Mouse (Mus musculus) megakaryocyte, embryonic 14.5 days (primary cell): Measurements from ENCODE around the gene Dnajb11. TPM values are rescaled to one million over a fixed set of nuclear protein-coding genes. Genes with fewer than 3 reads are reported as not detected.

Experiments
- H3K27me3 ChIP-seq: replicated peaks from 2 replicates; pipeline ENCODE3; 2012; ENCODE audit warnings: inconsistent platforms
- H3K36me3 ChIP-seq: replicated peaks from 2 replicates; pipeline ENCODE3; 2012; ENCODE audit warnings: low read length, inconsistent platforms, mixed read lengths
- H3K4me1 ChIP-seq: 2 replicates; pipeline ENCODE4 v1.6.1; 2012; ENCODE audit warnings: inconsistent platforms
- H3K4me3 ChIP-seq: replicated peaks from 2 replicates; pipeline ENCODE3; 2012; ENCODE audit warnings: moderate library complexity, mild to moderate bottlenecking, inconsistent platforms
- H3K9me3 ChIP-seq: 2 replicates; pipeline ENCODE4 v1.6.1; 2012; ENCODE audit warnings: inconsistent platforms
- FLI1 ChIP-seq: IDR thresholded peaks from 2 replicates; pipeline ENCODE4 v1.6.1; 2012; ENCODE audit warnings: low read length, inconsistent platforms, mixed read lengths
- GATA1 ChIP-seq: IDR thresholded peaks from 3 replicates; pipeline ENCODE4 v1.6.1; 2012; ENCODE audit warnings: mixed read lengths, low read length, inconsistent platforms, borderline replicate concordance
- polyA plus RNA-seq: library from polyadenylated mRNA; stranded (reverse); fragments of >175 nt; gene quantifications from 2 replicates; pipeline ENCODE4 v1.2.3, GENCODE M21; 2012; ENCODE audit warnings: low replicate concordance; ENCODE audit not compliant: insufficient read depth

Dnajb11 gene
- polyA plus RNA-seq = 17.7 and 65.6 TPM in 2 replicates

GRCm38 (mm10) chr16:22857431-22858113 lies at the start of gene Dnajb11, which contains the start of gene Tbccd1:
Dnajb11 (plus strand) TSS chr16:22857845.
Tbccd1 (minus strand) TSS chr16:22857669.
- TF ChIP-seq GATA1 (no peak), FLI1 (peak; percentile 39; the same call in 1 of the 2 replicates)
- peaks cover 36% of the 10 kb centered on the region for H3K4me1 ChIP-seq
- H3K9me3 ChIP-seq = no peaks in the 10 kb centered on the region
- H3K36me3 ChIP-seq = peaks cover 51% of the 10 kb centered on the region
- H3K27me3 ChIP-seq = no peaks in the 10 kb centered on the region
- H3K4me3 ChIP-seq = peak within 1 kb of the TSS; percentile 100

GRCm38 (mm10) chr16:22811477-22811876 lies 46.2 kb upstream of the Dnajb11 start, which contains the start of gene Crygs:
Crygs (minus strand) TSS chr16:22811577.
- peaks cover 6% of the 10 kb centered on the region for H3K4me1 ChIP-seq
- H3K27me3 ChIP-seq = peaks cover 13% of the 10 kb centered on the region
- peaks cover 36% of the 10 kb centered on the region for H3K36me3 ChIP-seq
- H3K4me3 ChIP-seq = no peak within 1 kb of the TSS
- TF ChIP-seq FLI1 (no peak), GATA1 (no peak)
- no peaks in the 10 kb centered on the region for H3K9me3 ChIP-seq

GRCm38 (mm10) chr16:22820731-22821130 lies 36.9 kb upstream of the Dnajb11 start:
- peaks cover 81% of the 10 kb centered on the region for H3K36me3 ChIP-seq

GRCm38 (mm10) chr16:22832932-22833525 lies 24.6 kb upstream of the Dnajb11 start:
- TF ChIP-seq GATA1 (no peak), FLI1 (no peak)
- Histone ChIP-seq H3K27me3 (no peaks in the 10 kb centered on the region), H3K9me3 (no peaks in the 10 kb centered on the region), H3K36me3 (peaks cover 78% of the 10 kb centered on the region), H3K4me1 (no peaks in the 10 kb centered on the region), H3K4me3 (no peak overlapping the region)

More at GRCm38 (mm10) chr16:22820731-22821130, 36.9 kb upstream of the Dnajb11 start:
- Histone ChIP-seq H3K4me3 (no peak overlapping the region), H3K27me3 (no peaks in the 10 kb centered on the region), H3K4me1 (peaks cover 16% of the 10 kb centered on the region), H3K9me3 (no peaks in the 10 kb centered on the region)
- no peak for TF ChIP-seq GATA1
- no peak for TF ChIP-seq FLI1

GRCm38 (mm10) chr16:22839146-22839857 lies 18.3 kb upstream of the Dnajb11 start:
- H3K4me3 ChIP-seq = no peak overlapping the region
- H3K36me3 ChIP-seq = peaks cover 74% of the 10 kb centered on the region
- peaks cover 43% of the 10 kb centered on the region for H3K4me1 ChIP-seq
- H3K9me3 ChIP-seq = no peaks in the 10 kb centered on the region
- TF ChIP-seq GATA1 (no peak), FLI1 (no peak)
- no peaks in the 10 kb centered on the region for H3K27me3 ChIP-seq

- peaks cover 49% of the 10 kb centered on the region for H3K4me1 ChIP-seq
- TF ChIP-seq FLI1 (no peak), GATA1 (no peak)
- H3K36me3 ChIP-seq = peaks cover 59% of the 10 kb centered on the region
- H3K27me3 ChIP-seq = no peaks in the 10 kb centered on the region
- H3K9me3 ChIP-seq = no peaks in the 10 kb centered on the region
- no peak overlapping the region for H3K4me3 ChIP-seq
These were observed 14.8 kb upstream of the Dnajb11 start for GRCm38 (mm10) chr16:22842871-22843270.

GRCm38 (mm10) chr16:22844061-22844801 lies 13.4 kb upstream of the Dnajb11 start:
- Histone ChIP-seq H3K4me3 (peak overlapping the region; percentile 90), H3K36me3 (peaks cover 51% of the 10 kb centered on the region), H3K4me1 (peaks cover 41% of the 10 kb centered on the region), H3K9me3 (no peaks in the 10 kb centered on the region), H3K27me3 (no peaks in the 10 kb centered on the region)
- TF ChIP-seq GATA1 = no peak
- no peak for TF ChIP-seq FLI1

- Histone ChIP-seq H3K36me3 (peaks cover 45% of the 10 kb centered on the region), H3K4me3 (peak overlapping the region; percentile 90), H3K4me1 (peaks cover 36% of the 10 kb centered on the region), H3K27me3 (no peaks in the 10 kb centered on the region), H3K9me3 (no peaks in the 10 kb centered on the region)
- TF ChIP-seq GATA1 (no peak), FLI1 (no peak)
These were observed 12.8 kb upstream of the Dnajb11 start for GRCm38 (mm10) chr16:22844834-22845233.

GRCm38 (mm10) chr16:22845481-22845880 lies 12.2 kb upstream of the Dnajb11 start:
- H3K4me1 ChIP-seq = peaks cover 30% of the 10 kb centered on the region
- H3K4me3 ChIP-seq = no peak overlapping the region
- H3K9me3 ChIP-seq = no peaks in the 10 kb centered on the region
- no peak for TF ChIP-seq FLI1
- no peak for TF ChIP-seq GATA1
- no peaks in the 10 kb centered on the region for H3K27me3 ChIP-seq
- peaks cover 43% of the 10 kb centered on the region for H3K36me3 ChIP-seq
